Mouse (Mus musculus) thymus, adult 2 months (tissue): Measurements from ENCODE around the gene Fam192a. TPM values are rescaled to one million over a fixed set of nuclear protein-coding genes. Genes with fewer than 3 reads are reported as not detected.
A peak's percentile ranks its signal among the peaks of the same experiment; 100 is the strongest.

Experiments used
- DNase-seq: peaks from one replicate; pipeline ENCODE4 v3.0.0; 2021
- H3K27ac ChIP-seq: fragments of 200-500 bp; 2 replicates; pipeline ENCODE4 v1.5.1; 2012; ENCODE audit warnings: low read length, control low read depth; ENCODE audit not compliant: control insufficient read depth, insufficient read depth
- H3K27me3 ChIP-seq: fragments of 200-500 bp; 2 replicates; pipeline ENCODE4 v1.6.1; 2012; ENCODE audit warnings: mild to moderate bottlenecking, low read length, moderate library complexity, mixed read lengths; ENCODE audit not compliant: control insufficient read depth, insufficient read depth
- H3K36me3 ChIP-seq: fragments of 200-500 bp; 2 replicates; pipeline ENCODE4 v1.6.1; 2012; ENCODE audit warnings: mild to moderate bottlenecking, low read length, moderate library complexity; ENCODE audit not compliant: control insufficient read depth, insufficient read depth
- H3K4me1 ChIP-seq: fragments of 200-500 bp; replicated peaks from 2 replicates; pipeline ENCODE4 v1.6.1; 2012; ENCODE audit warnings: low read length; ENCODE audit not compliant: control insufficient read depth, insufficient read depth
- H3K4me3 ChIP-seq: fragments of 200-500 bp; 2 replicates; pipeline ENCODE4 v1.5.1; 2012; ENCODE audit warnings: mild to moderate bottlenecking, low read length, control low read depth, moderate library complexity; ENCODE audit not compliant: control insufficient read depth, insufficient read depth
- CTCF ChIP-seq: fragments of 200-500 bp; IDR thresholded peaks from 2 replicates; pipeline ENCODE4 v1.5.1; 2012; ENCODE audit warnings: mild to moderate bottlenecking, control low read depth, low read length, moderate library complexity, borderline replicate concordance; ENCODE audit not compliant: control insufficient read depth, poor library complexity, insufficient read depth; ENCODE audit errors: extremely low read depth
- POLR2A ChIP-seq: fragments of 200-500 bp; IDR thresholded peaks from 2 replicates; pipeline ENCODE4 v1.6.1; 2012; ENCODE audit warnings: mild to moderate bottlenecking, low read length, control low read depth, moderate library complexity; ENCODE audit not compliant: control insufficient read depth, poor library complexity, insufficient read depth; ENCODE audit errors: extremely low read depth
- WGBS: fragments of 180-500 bp; shearing (Covaris S2); methylation state at CpG from one replicate; pipeline ENCODE4 v1.1.7; 2018; 5-methylcytosine and 5-hydroxymethylcytosine counted together
- polyA plus RNA-seq: library from polyadenylated mRNA; depleted of rRNA; stranded (reverse); fragments of >200 nt; gene quantifications from 2 replicates; pipeline ENCODE4 v1.2.3, GENCODE M21; 2012

Gene Fam192a
- polyA plus RNA-seq, 1 experiment: 28.3 TPM

DNA sequence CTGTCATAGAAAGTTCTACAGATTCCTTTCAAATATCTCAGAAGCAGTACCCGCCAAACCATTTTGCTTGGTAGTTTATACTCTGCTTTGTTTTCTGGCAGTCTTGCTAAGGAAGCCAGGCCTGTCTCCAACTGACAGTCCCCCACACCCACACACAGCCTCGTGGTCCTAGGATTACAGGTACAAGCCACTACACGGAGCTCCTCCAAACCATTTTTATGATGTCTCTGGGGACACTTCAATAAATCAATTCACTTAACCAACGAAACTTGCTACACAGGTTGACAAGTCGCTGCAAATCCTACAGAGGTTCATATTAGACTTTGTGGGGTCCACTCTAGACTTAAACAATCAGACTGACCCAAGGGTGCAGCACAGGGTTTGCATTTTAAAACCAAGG is 1.3 kb downstream of the Fam192a start:
- TF ChIP-seq CTCF (no peak), POLR2A (no peak)
- no peaks in the 10 kb centered on the region for H3K36me3 ChIP-seq
- WGBS: 16% methylated on average over 5 of the region's 5 CpGs
- DNase-seq: no peak
- peaks cover 9% of the 10 kb centered on the region; the same call in 1 of the 2 replicates for H3K4me1 ChIP-seq
- no peak overlapping the region for H3K27ac ChIP-seq
- peak overlapping the region; percentile 70 for H3K4me3 ChIP-seq
- no peaks in the 10 kb centered on the region for H3K27me3 ChIP-seq

- DNase-seq: no peak
- no peak for TF ChIP-seq CTCF
- no peak for TF ChIP-seq POLR2A
- Histone ChIP-seq H3K27ac (no peak overlapping the region), H3K36me3 (no peaks in the 10 kb centered on the region), H3K27me3 (no peaks in the 10 kb centered on the region), H3K4me3 (no peak overlapping the region), H3K4me1 (no peaks in the 10 kb centered on the region)
- WGBS: 82% methylated on average over 1 of the region's 1 CpGs
These were observed 7.6 kb downstream of the Fam192a start for GRCm38 (mm10) chr8:94594211-94594610.

- H3K4me1 ChIP-seq: no peaks in the 10 kb centered on the region
- no peaks in the 10 kb centered on the region for H3K27me3 ChIP-seq
- no peak for DNase-seq
- WGBS: 98% methylated on average over 4 of the region's 4 CpGs
- no peak overlapping the region for H3K4me3 ChIP-seq
- H3K36me3 ChIP-seq: peaks cover 21% of the 10 kb centered on the region
- TF ChIP-seq POLR2A (no peak), CTCF (no peak)
- no peak overlapping the region for H3K27ac ChIP-seq
These were observed 10.1 kb downstream of the Fam192a start for GRCm38 (mm10) chr8:94591691-94592090.

GRCm38 (mm10) chr8:94584238-94584817 is 17.5 kb downstream of the Fam192a start:
- no peak overlapping the region for H3K27ac ChIP-seq
- no peaks in the 10 kb centered on the region for H3K4me1 ChIP-seq
- peaks cover 52% of the 10 kb centered on the region for H3K36me3 ChIP-seq
- peak; percentile 38 for DNase-seq
- 29% methylated on average over 4 of the region's 4 CpGs for WGBS
- no peak overlapping the region for H3K4me3 ChIP-seq
- no peaks in the 10 kb centered on the region for H3K27me3 ChIP-seq
- no peak for TF ChIP-seq POLR2A
- no peak for TF ChIP-seq CTCF

DNA sequence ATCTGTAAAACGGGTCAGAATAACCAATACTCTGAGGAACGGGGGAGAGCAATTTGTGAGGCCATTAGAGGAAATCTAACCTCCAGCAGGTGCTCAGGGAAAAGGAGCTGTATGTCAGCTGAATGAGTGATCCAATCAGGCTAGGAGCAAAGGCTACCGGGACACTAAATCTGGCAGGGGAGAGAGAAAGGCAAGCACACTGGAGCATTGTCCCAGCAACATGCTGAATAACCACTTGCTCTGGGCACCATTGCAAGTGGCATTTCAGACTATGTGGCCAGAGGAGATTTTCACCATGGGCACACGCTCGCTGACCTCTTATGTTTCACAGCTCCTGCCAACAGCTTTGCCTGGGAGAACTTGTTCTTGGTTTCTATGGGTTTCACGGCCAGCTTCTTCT is 19.2 kb downstream of the Fam192a start:
- WGBS: 92% methylated on average over 6 of the region's 6 CpGs
- Histone ChIP-seq H3K27me3 (no peaks in the 10 kb centered on the region), H3K4me3 (no peak overlapping the region), H3K4me1 (no peaks in the 10 kb centered on the region), H3K27ac (no peak overlapping the region), H3K36me3 (peaks cover 58% of the 10 kb centered on the region)
- DNase-seq: no peak
- TF ChIP-seq POLR2A (no peak), CTCF (no peak)

DNA sequence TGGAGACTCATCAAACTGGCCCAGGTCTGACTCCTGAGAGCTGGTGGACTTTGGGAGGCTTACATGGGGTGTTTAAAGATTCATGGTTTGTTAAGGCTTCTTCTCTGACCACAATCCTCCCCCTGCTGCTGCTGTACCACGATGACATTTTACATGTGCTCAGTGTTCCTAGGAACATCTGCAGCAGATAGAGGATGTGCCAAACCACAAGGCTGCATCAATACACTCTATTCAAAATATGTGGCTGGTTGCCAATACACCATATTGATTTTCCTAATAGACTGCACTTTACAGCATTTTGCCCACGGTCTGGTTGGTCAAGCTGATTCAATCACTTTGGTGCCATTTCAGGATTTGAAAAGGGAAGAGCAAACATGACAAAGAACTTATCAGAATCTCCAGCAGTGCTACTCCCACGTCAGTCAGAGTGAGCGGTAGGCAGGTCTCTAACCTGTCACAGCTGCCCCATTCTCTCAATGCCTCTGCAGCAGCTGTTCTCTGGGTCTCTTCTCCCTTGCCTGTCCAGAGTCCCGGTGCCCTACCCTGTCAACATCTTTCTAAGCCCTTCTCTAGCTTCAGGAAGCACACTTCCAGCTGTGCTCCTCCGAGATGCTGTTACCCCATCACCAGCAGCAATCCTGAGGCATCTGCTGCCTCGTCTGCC is 19.8 kb downstream of the Fam192a start:
- WGBS: 48% methylated on average over 7 of the region's 7 CpGs
- H3K27me3 ChIP-seq: no peaks in the 10 kb centered on the region
- H3K36me3 ChIP-seq: peaks cover 58% of the 10 kb centered on the region
- no peak overlapping the region for H3K4me3 ChIP-seq
- no peaks in the 10 kb centered on the region for H3K4me1 ChIP-seq
- DNase-seq: no peak
- H3K27ac ChIP-seq: no peak overlapping the region
- TF ChIP-seq POLR2A: no peak
- TF ChIP-seq CTCF: no peak
